Mouse (Mus musculus): ENCODE measurements around the gene Actl6b.
A peak's percentile ranks its signal among the peaks of the same experiment; 100 is the strongest.

GRCm38 (mm10) chr5:137504041-137504440, 49.3 kb upstream of the Actl6b start:
- peak; percentile 39 for TF ChIP-seq CTCF (IDR thresholded peaks at IDR 0.05; ENCODE audit: low read depth)
- TF ChIP-seq EP300 (IDR thresholded peaks at IDR 0.05; ENCODE audit: low read depth) = no peak
